In the genomic region with DNA sequence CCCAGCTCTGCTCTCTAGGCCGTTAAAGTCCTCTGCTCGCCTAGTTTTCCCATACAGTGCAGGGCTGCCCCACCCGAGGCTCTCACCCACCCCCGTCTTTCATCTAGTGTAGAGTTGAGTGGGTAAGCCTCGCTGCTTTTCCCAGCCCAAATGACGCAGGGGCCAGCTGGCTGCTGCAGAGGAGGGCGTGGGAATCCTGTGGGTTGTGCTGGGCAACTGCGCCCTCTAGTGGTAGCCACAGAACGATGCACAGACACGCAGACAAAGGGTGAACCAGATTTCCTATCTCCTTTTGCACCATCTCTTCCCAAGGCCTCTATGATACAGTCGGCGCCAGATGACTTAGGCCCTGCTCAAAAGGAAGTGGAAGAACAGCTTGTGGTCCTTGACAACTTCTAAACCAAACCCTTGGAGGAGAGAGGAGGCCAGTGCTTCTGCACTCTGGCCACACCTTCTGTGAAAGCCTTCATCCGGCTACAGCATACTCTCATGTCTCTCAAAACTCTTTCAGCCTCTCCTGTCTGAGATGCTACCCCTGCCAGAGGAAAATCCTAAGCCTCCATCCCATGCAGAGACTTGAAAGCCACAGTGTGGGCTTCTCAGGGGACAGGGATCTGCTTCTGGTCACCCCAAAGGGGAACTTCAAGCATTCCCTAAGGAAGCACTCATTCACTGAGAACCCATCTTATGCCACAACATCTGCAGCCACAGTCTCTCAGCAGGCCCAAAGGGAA, we compare ENCODE assay signal across 8 mouse cellular contexts. TPM values are rescaled to one million over a fixed set of nuclear protein-coding genes. Genes with fewer than 3 reads are reported as not detected.
A peak's percentile ranks its signal among the peaks of the same experiment; 100 is the strongest.
DNase-seq lines count a peak whose midpoint lies in the region; ATAC-seq lines count a peak whose summit lies in the region.

No protein-coding gene starts in this region.

- peaks cover 35% of the 10 kb centered on the region for H3K4me1 ChIP-seq in hindbrain, embryonic 15.5 days (replicated peaks)

- peak; percentile 78 for DNase-seq in R1 (ENCODE audit: low read depth, low spot score)
- peak; percentile 87 for DNase-seq in cerebellum, postnatal 25 days
- DNase-seq in frontal cortex, postnatal 36 days (ENCODE audit: low spot score in 2 of 2) = peak; percentile 89
- DNase-seq in left cerebral cortex, adult 11 months (ENCODE audit: low spot score) = peak; percentile 75
- peak; percentile 84 for DNase-seq in lung, postnatal 36 days
- DNase-seq in retina, postnatal 1 day = peak; percentile 92
- peak; percentile 61 for DNase-seq in urinary bladder, adult 2 months (ENCODE audit: low spot score)

- no peaks in the 10 kb centered on the region for H3K36me3 ChIP-seq in hindbrain, embryonic 15.5 days

- H3K9ac ChIP-seq in hindbrain, embryonic 15.5 days = 0 out of 2 replicates have a peak overlapping the region, but pooled peaks have one; percentile 39

- peak overlapping the region; percentile 51 for H3K4me2 ChIP-seq in hindbrain, embryonic 15.5 days

- no peaks in the 10 kb centered on the region for H3K27me3 ChIP-seq in hindbrain, embryonic 15.5 days

- H3K4me3 ChIP-seq in hindbrain, embryonic 15.5 days = no peak overlapping the region

- peak overlapping the region; percentile 36; the same call in 1 of the 2 replicates for H3K27ac ChIP-seq in hindbrain, embryonic 15.5 days (replicated peaks)

- 9% methylated on average over 13 of the region's 13 CpGs for WGBS in hindbrain, embryonic 15.5 days

- ATAC-seq in hindbrain, embryonic 15.5 days (ENCODE audit: low FRiP score, low read depth) = peak; percentile 87

- no peaks in the 10 kb centered on the region for H3K9me3 ChIP-seq in hindbrain, embryonic 15.5 days

RNA-seq across cellular contexts. Expression of gene Csrp1, which starts 49.3 kb away (rescaled TPM):
- polyA plus RNA-seq in hindbrain, embryonic 15.5 days (2015; fragmentation: Nextera tagmentation; extraction: Ambion mirVana) = 17.7 and 19.6 TPM in 2 replicates
- 3,856 and 5,107 TPM in 2 replicates for polyA plus RNA-seq in urinary bladder, adult 2 months (2012; rRNA removed)

Comparison
In these comparisons a context has a peak if more than half of its experiments do, and no peak if none do; other contexts are left out.
1. RNA of gene Csrp1, which starts 49.3 kb away (polyA plus RNA-seq): 3,856 to 5,107 TPM in urinary bladder, adult 2 months; 17.7 to 19.6 TPM in hindbrain, embryonic 15.5 days; every median in the first group is over 100 times any median in the second.
2. Peak in every context shown above with its lines, with median percentiles within 50 percentile points of each other: DNase-seq.